ENCODE assay signal across 8 mouse cellular contexts in the genomic region with DNA sequence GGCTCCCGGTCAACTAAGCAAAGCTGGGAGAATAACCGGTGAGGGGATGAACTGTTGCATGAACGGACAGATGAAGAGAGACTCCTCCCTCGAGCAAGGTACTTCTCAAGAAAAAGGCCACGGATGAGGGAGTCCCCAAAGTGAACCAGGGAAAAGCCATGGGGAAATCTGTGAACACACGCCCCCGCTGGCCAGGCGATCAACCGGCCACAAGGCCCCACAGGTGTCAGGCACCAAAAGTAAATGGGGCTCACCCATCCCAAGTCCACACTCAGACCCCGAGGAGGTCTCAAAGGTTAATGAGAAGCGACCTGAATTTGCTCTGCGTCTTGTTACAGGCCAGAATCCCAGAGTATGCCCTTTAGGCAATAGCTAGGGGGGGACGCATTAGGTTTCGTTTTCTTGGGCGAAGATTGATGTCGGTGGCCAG. TPM values are rescaled to one million over a fixed set of nuclear protein-coding genes. Genes with fewer than 3 reads are reported as not detected.
DNase-seq lines count a peak whose midpoint lies in the region; ATAC-seq and TF ChIP-seq lines count a peak whose summit lies in the region.

No protein-coding gene starts in this region.

- peaks cover 51% of the 10 kb centered on the region for H3K4me1 ChIP-seq in E14TG2a.4 (replicated peaks; ENCODE audit: low read depth, low read length)
- H3K4me1 ChIP-seq in bone marrow, adult 2 months (ENCODE audit: control insufficient read depth, insufficient read depth, low read length): no peaks in the 10 kb centered on the region; the same call in 1 of the 2 replicates
- H3K4me1 ChIP-seq in limb, embryonic 11.5 days (ENCODE audit: control insufficient read depth, insufficient read depth, low read length): no peaks in the 10 kb centered on the region
- peaks cover 11% of the 10 kb centered on the region for H3K4me1 ChIP-seq in midbrain, embryonic 14.5 days (ENCODE audit: control insufficient read depth, insufficient read depth, low read length)

- H3K27ac ChIP-seq in bone marrow, adult 2 months (ENCODE audit: control insufficient read depth, insufficient read depth, low read depth, low read length, poor library complexity): peak overlapping the region; percentile 95
- H3K27ac ChIP-seq in limb, embryonic 11.5 days (replicated peaks; ENCODE audit: low read depth, low read length): peak overlapping the region; percentile 56
- H3K27ac ChIP-seq in midbrain, embryonic 14.5 days (replicated peaks; ENCODE audit: low read depth, low read length): peak overlapping the region; percentile 87

- under 1% methylated on average over 16 of the region's 16 CpGs for WGBS in bone marrow, adult 2 months
- under 1% methylated on average over 16 of the region's 16 CpGs for WGBS in limb, embryonic 11.5 days
- WGBS in midbrain, embryonic 14.5 days: under 1% methylated on average over 16 of the region's 16 CpGs

- peak overlapping the region; percentile 97 for H3K4me3 ChIP-seq in E14TG2a.4 (replicated peaks; ENCODE audit: low read length)
- peak overlapping the region; percentile 83 for H3K4me3 ChIP-seq in bone marrow, adult 2 months (replicated peaks; ENCODE audit: control insufficient read depth, low read depth, low read length)
- peak overlapping the region; percentile 92 for H3K4me3 ChIP-seq in limb, embryonic 11.5 days (ENCODE audit: low read depth, low read length)
- H3K4me3 ChIP-seq in midbrain, embryonic 14.5 days (replicated peaks; ENCODE audit: low read depth, low read length): peak overlapping the region; percentile 89

- peak; percentile 16; the same call in 1 of the 2 replicates for ATAC-seq in erythroid progenitor cell, adult 5-6 weeks (replicated peaks; ENCODE audit: low FRiP score, poor library complexity, severe bottlenecking)
- ATAC-seq in limb, embryonic 11.5 days (ENCODE audit: insufficient number of reproducible peaks, low FRiP score, low TSS enrichment, low read depth): 0 out of 2 replicates have a peak, but pooled peaks have one; percentile 14
- no peak for ATAC-seq in midbrain, embryonic 14.5 days (ENCODE audit: low FRiP score, low TSS enrichment)

- H3K27me3 ChIP-seq in E14TG2a.4 (ENCODE audit: insufficient read depth, low read length): no peaks in the 10 kb centered on the region
- no peaks in the 10 kb centered on the region for H3K27me3 ChIP-seq in limb, embryonic 11.5 days (ENCODE audit: control insufficient read depth, insufficient read depth, low read length)
- H3K27me3 ChIP-seq in midbrain, embryonic 14.5 days (ENCODE audit: control insufficient read depth, insufficient read depth, low read length): no peaks in the 10 kb centered on the region

- peak; percentile 33 for DNase-seq in heart, postnatal 4 days
- DNase-seq in limb, embryonic 11.5 days (ENCODE audit: low spot score): peak; percentile 42
- DNase-seq in midbrain, embryonic 14.5 days: peak; percentile 40
- DNase-seq in testis, postnatal 14 days (ENCODE audit: low spot score): peak; percentile 41
- DNase-seq in right cerebral cortex, postnatal 36 days (ENCODE audit: low spot score in 2 of 2): no peak

- no peaks in the 10 kb centered on the region for H3K9me3 ChIP-seq in E14TG2a.4 (ENCODE audit: low read length)
- H3K9me3 ChIP-seq in limb, embryonic 11.5 days (ENCODE audit: control insufficient read depth, low read length): no peaks in the 10 kb centered on the region
- H3K9me3 ChIP-seq in midbrain, embryonic 14.5 days (ENCODE audit: control insufficient read depth, low read length): no peaks in the 10 kb centered on the region

- peak overlapping the region; percentile 87 for H3K4me2 ChIP-seq in limb, embryonic 11.5 days (ENCODE audit: low read depth, severe bottlenecking)
- peak overlapping the region; percentile 91 for H3K4me2 ChIP-seq in midbrain, embryonic 14.5 days (ENCODE audit: low read length)

- no peak for TF ChIP-seq CTCF in E14TG2a.4 (conservative IDR thresholded peaks at IDR 0.05; ENCODE audit: low read length)
- TF ChIP-seq CTCF in bone marrow, adult 2 months (IDR thresholded peaks at IDR 0.05; ENCODE audit: control insufficient read depth, insufficient read depth, low read length): no peak

- peak overlapping the region; percentile 72 for H3K9ac ChIP-seq in limb, embryonic 11.5 days (ENCODE audit: low read length)
- H3K9ac ChIP-seq in midbrain, embryonic 14.5 days (replicated peaks; ENCODE audit: low read length): peak overlapping the region; percentile 84

- peaks cover 39% of the 10 kb centered on the region for H3K36me3 ChIP-seq in E14TG2a.4 (ENCODE audit: insufficient read depth, low read length)
- no peaks in the 10 kb centered on the region; the same call in 1 of the 2 replicates for H3K36me3 ChIP-seq in limb, embryonic 11.5 days (ENCODE audit: control insufficient read depth, insufficient read depth, low read length)
- H3K36me3 ChIP-seq in midbrain, embryonic 14.5 days (ENCODE audit: control insufficient read depth, insufficient read depth, low read length): no peaks in the 10 kb centered on the region

- no peak for TF ChIP-seq POLR2A in bone marrow, adult 2 months (IDR thresholded peaks at IDR 0.05; ENCODE audit: borderline replicate concordance, control insufficient read depth, low read depth, low read length)

RNA-seq across cellular contexts. Expression of gene Map2k1, which starts 0.8 kb away (rescaled TPM):
- 8.1 and 22.2 TPM in 2 replicates for polyA plus RNA-seq in bone marrow, adult 2 months (2011; ENCODE audit: insufficient read depth, insufficient read length, low replicate concordance, missing spikeins)
- 10.1 and 23.1 TPM in 2 replicates for total RNA-seq in erythroid progenitor cell, adult 5-6 weeks (2015; ENCODE audit: low replicate concordance)
- total RNA-seq in erythroid progenitor cell, adult 5-6 weeks (2017; ENCODE audit: low replicate concordance): 10.1 and 23.3 TPM in 2 replicates
- total RNA-seq in heart, postnatal 4 days (2021): 10 to 100 TPM; 65.1 to 65.5 TPM
- polyA plus RNA-seq in limb, embryonic 11.5 days (2014; fragmentation: Nextera tagmentation; extraction: Ambion mirVana): 75.1 and 79.8 TPM in 2 replicates
- polyA plus RNA-seq in midbrain, embryonic 14.5 days (2014; fragmentation: Nextera tagmentation; extraction: Ambion mirVana): 46.4 and 50.7 TPM in 2 replicates

RNA-seq across cellular contexts. Expression of gene Uchl4, which starts 17.6 kb away (rescaled TPM):
- not detected in 2 replicates for polyA plus RNA-seq in bone marrow, adult 2 months (2011; ENCODE audit: insufficient read depth, insufficient read length, low replicate concordance, missing spikeins)
- not detected in 2 replicates for total RNA-seq in erythroid progenitor cell, adult 5-6 weeks (2015; ENCODE audit: low replicate concordance)
- 0.15 TPM in 1 of 2 replicates, not detected in the other for total RNA-seq in erythroid progenitor cell, adult 5-6 weeks (2017; ENCODE audit: low replicate concordance)
- 1 to 10 TPM; 1.7 to 2.4 TPM for total RNA-seq in heart, postnatal 4 days (2021)
- polyA plus RNA-seq in limb, embryonic 11.5 days (2014; fragmentation: Nextera tagmentation; extraction: Ambion mirVana): 3.1 and 3.3 TPM in 2 replicates
- polyA plus RNA-seq in midbrain, embryonic 14.5 days (2014; fragmentation: Nextera tagmentation; extraction: Ambion mirVana): 2.9 and 3.0 TPM in 2 replicates

RNA-seq across cellular contexts. Expression of gene Tipin, which starts 28.8 kb away (rescaled TPM):
- polyA plus RNA-seq in bone marrow, adult 2 months (2011; ENCODE audit: insufficient read depth, insufficient read length, low replicate concordance, missing spikeins): 82.0 and 115 TPM in 2 replicates
- 185 and 187 TPM in 2 replicates for total RNA-seq in erythroid progenitor cell, adult 5-6 weeks (2015; ENCODE audit: low replicate concordance)
- 132 and 168 TPM in 2 replicates for total RNA-seq in erythroid progenitor cell, adult 5-6 weeks (2017; ENCODE audit: low replicate concordance)
- 10 to 100 TPM; 43.5 to 56.8 TPM for total RNA-seq in heart, postnatal 4 days (2021)
- polyA plus RNA-seq in limb, embryonic 11.5 days (2014; fragmentation: Nextera tagmentation; extraction: Ambion mirVana): 280 and 287 TPM in 2 replicates
- 79.8 and 103 TPM in 2 replicates for polyA plus RNA-seq in midbrain, embryonic 14.5 days (2014; fragmentation: Nextera tagmentation; extraction: Ambion mirVana)

Comparison
In these comparisons a context has a peak if more than half of its experiments do, and no peak if none do; other contexts are left out.
1. DNase-seq: peak in heart, postnatal 4 days (single experiment), limb, embryonic 11.5 days (single experiment), midbrain, embryonic 14.5 days (single experiment) and testis, postnatal 14 days (single experiment); none in right cerebral cortex, postnatal 36 days (0 of 2).
2. Peak in every context shown above with its lines, with median percentiles within 50 percentile points of each other: H3K4me3 ChIP-seq and H3K27ac ChIP-seq.